Mouse (Mus musculus): ENCODE measurements around the gene 9530053A07Rik.
A peak's percentile ranks its signal among the peaks of the same experiment; 100 is the strongest.
"Not testable (repeated sequence)": the region's sequence is repeated elsewhere in the genome, so short reads cannot be mapped to it uniquely, and the experiment has no call there.

Gene 9530053A07Rik

GRCm38 (mm10) chr7:28129166-28129565 is at the start of gene 9530053A07Rik:
Gene 9530053A07Rik (plus strand): TSS chr7:28129466.
- no peak for DNase-seq

GRCm38 (mm10) chr7:28084215-28084614 is 45.1 kb upstream of the 9530053A07Rik start:
- no peak for DNase-seq

- no peak for DNase-seq
These were observed 43.0 kb upstream of the 9530053A07Rik start for GRCm38 (mm10) chr7:28086236-28086635.

- DNase-seq = no peak
These were observed 35.7 kb upstream of the 9530053A07Rik start for GRCm38 (mm10) chr7:28093541-28093940.

- no peak for DNase-seq
These were observed 30.2 kb upstream of the 9530053A07Rik start for GRCm38 (mm10) chr7:28099101-28099500.

GRCm38 (mm10) chr7:28100596-28101590 is 28.4 kb upstream of the 9530053A07Rik start:
- no peak for DNase-seq

- DNase-seq = not testable (repeated sequence)
These were observed 26.3 kb upstream of the 9530053A07Rik start for GRCm38 (mm10) chr7:28102936-28103335.

GRCm38 (mm10) chr7:28104670-28105069 is 24.6 kb upstream of the 9530053A07Rik start:
- no peak for DNase-seq

GRCm38 (mm10) chr7:28106241-28106640 is 23.0 kb upstream of the 9530053A07Rik start:
- no peak for DNase-seq

GRCm38 (mm10) chr7:28114648-28115047 is 14.6 kb upstream of the 9530053A07Rik start:
- DNase-seq = no peak

- DNase-seq = no peak
These were observed 8.3 kb downstream of the 9530053A07Rik start for GRCm38 (mm10) chr7:28137613-28138012.

GRCm38 (mm10) chr7:28148263-28148662 is 19.0 kb downstream of the 9530053A07Rik start:
- peak; percentile 30 to 65 for DNase-seq

- DNase-seq = no peak
These were observed 20.6 kb downstream of the 9530053A07Rik start for GRCm38 (mm10) chr7:28149841-28150240.

GRCm38 (mm10) chr7:28151584-28152221 is 22.4 kb downstream of the 9530053A07Rik start:
- DNase-seq = peak in 1 of 2 experiments; percentile 42

GRCm38 (mm10) chr7:28153595-28153994 is 24.3 kb downstream of the 9530053A07Rik start:
- DNase-seq = not testable (repeated sequence)

- DNase-seq = no peak
These were observed 30.0 kb downstream of the 9530053A07Rik start for GRCm38 (mm10) chr7:28159292-28159691.

GRCm38 (mm10) chr7:28159893-28160292 is 30.6 kb downstream of the 9530053A07Rik start:
- no peak for DNase-seq

GRCm38 (mm10) chr7:28161163-28161749 is 32.0 kb downstream of the 9530053A07Rik start:
- DNase-seq = no peak

- DNase-seq = no peak
These were observed 36.1 kb downstream of the 9530053A07Rik start for GRCm38 (mm10) chr7:28165406-28165805.

- DNase-seq = peak; percentile 53 to 65
These were observed 39.3 kb downstream of the 9530053A07Rik start for GRCm38 (mm10) chr7:28168320-28169115.

GRCm38 (mm10) chr7:28169489-28170422 is 40.5 kb downstream of the 9530053A07Rik start, which contains the start of gene Fbl:
Gene Fbl (plus strand): TSS chr7:28169710.
- peak; percentile 82 to 90 for DNase-seq

Measured in spleen, adult 18-20 months (tissue).